Mouse (Mus musculus) cerebellum, adult 9-10 months (tissue): ENCODE measurements around the gene Fam43b.
"Not testable (repeated sequence)": the region's sequence is repeated elsewhere in the genome, so short reads cannot be mapped to it uniquely, and the experiment has no call there.

ENCODE experiments used
- DNase-seq: peaks from one replicate; pipeline ENCODE4 v3.0.0; 2022

Gene Fam43b

GRCm38 (mm10) chr4:138395971-138396645, at the start of gene Fam43b:
TSS of gene Fam43b (minus strand) at chr4:138396528.
- DNase-seq, result no peak

GRCm38 (mm10) chr4:138444941-138445340, 48.6 kb upstream of the Fam43b start:
- DNase-seq, result no peak

- DNase-seq, result no peak
Observed at GRCm38 (mm10) chr4:138440062-138440461, 43.7 kb upstream of the Fam43b start.

GRCm38 (mm10) chr4:138434347-138435316, 38.3 kb upstream of the Fam43b start, which contains the start of gene Mul1:
TSS of gene Mul1 (plus strand) at chr4:138434671.
- peak; percentile 95 for DNase-seq

- DNase-seq, result peak; percentile 2
Observed at GRCm38 (mm10) chr4:138431340-138431739, 35.0 kb upstream of the Fam43b start.

GRCm38 (mm10) chr4:138429778-138430177, 33.5 kb upstream of the Fam43b start:
- DNase-seq, result no peak

- peak; percentile 92 for DNase-seq
Observed at GRCm38 (mm10) chr4:138426778-138427705, 30.7 kb upstream of the Fam43b start.

GRCm38 (mm10) chr4:138425604-138426003, 29.3 kb upstream of the Fam43b start:
- DNase-seq, result not testable (repeated sequence)

GRCm38 (mm10) chr4:138425028-138425427, 28.7 kb upstream of the Fam43b start:
- DNase-seq, result no peak

- no peak for DNase-seq
Observed at GRCm38 (mm10) chr4:138418340-138418957, 22.1 kb upstream of the Fam43b start.

GRCm38 (mm10) chr4:138417882-138418281, 21.6 kb upstream of the Fam43b start:
- no peak for DNase-seq

- DNase-seq, result no peak
Observed at GRCm38 (mm10) chr4:138416414-138416813, 20.1 kb upstream of the Fam43b start.

GRCm38 (mm10) chr4:138415991-138416390, 19.7 kb upstream of the Fam43b start:
- DNase-seq, result no peak

- no peak for DNase-seq
Observed at GRCm38 (mm10) chr4:138414725-138415124, 18.4 kb upstream of the Fam43b start.

GRCm38 (mm10) chr4:138411504-138412121, 15.3 kb upstream of the Fam43b start:
- no peak for DNase-seq

GRCm38 (mm10) chr4:138411011-138411410, 14.7 kb upstream of the Fam43b start:
- no peak for DNase-seq

GRCm38 (mm10) chr4:138407479-138408194, 11.3 kb upstream of the Fam43b start:
- DNase-seq, result no peak

- no peak for DNase-seq
Observed at GRCm38 (mm10) chr4:138404806-138405205, 8.5 kb upstream of the Fam43b start.

GRCm38 (mm10) chr4:138396711-138397110, 383 bp upstream of the Fam43b start:
- DNase-seq, result no peak

GRCm38 (mm10) chr4:138395087-138395970, 999 bp downstream of the Fam43b start:
- DNase-seq, result no peak
